Mouse (Mus musculus) CD8-positive naive resting alpha-beta T cell, adult 2 months (primary cell): ENCODE data around the gene Isg20l2.
A peak's percentile ranks its signal among the peaks of the same experiment; 100 is the strongest.

ENCODE experiments used
- DNase-seq, 2 experiments: peaks; one replicate each; pipeline ENCODE4 v3.0.0; 2022; ENCODE audit warnings: low read depth in 2 of 2, low spot score in 2 of 2

Gene Isg20l2

GRCm38 (mm10) chr3:87947056-87947810, 17.1 kb downstream of the Isg20l2 start:
- DNase-seq, result no peak

GRCm38 (mm10) chr3:87947811-87948199, 17.7 kb downstream of the Isg20l2 start:
- no peak for DNase-seq

- no peak for DNase-seq
Observed at GRCm38 (mm10) chr3:87948378-87949265, 18.5 kb downstream of the Isg20l2 start, which contains the start of gene Crabp2. Crabp2 (plus strand) TSS chr3:87948666.

- no peak for DNase-seq
Observed at GRCm38 (mm10) chr3:87949266-87949954, 19.3 kb downstream of the Isg20l2 start.

DNA sequence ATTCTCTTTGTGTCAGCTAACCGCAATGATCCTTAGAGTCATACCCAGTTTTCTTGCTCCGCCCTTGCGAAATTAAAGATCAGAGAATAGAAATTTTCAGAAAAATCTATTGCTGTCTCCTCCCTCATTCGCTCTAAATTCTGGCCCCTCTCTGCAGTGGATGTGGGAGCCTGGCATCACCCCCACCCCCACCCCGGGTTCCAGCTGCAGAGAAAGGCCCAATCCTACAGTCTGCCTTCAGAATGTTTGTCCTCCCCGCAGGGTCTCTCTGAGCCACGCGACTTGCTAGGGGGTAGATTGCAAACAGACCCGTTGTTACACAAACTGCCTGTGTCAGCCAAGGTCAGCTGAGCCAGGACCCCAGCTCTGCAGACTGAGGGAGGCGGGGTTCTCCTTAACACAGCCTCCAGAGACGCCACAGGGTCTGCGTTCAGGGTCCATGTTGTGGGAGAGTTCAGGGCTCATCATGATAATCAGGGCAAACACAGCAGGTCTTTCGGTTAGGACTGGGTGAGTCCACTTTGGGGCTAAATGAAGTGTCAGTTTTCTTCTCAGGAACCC, 19.9 kb downstream of the Isg20l2 start:
- DNase-seq, result no peak

- DNase-seq, result no peak
Observed at GRCm38 (mm10) chr3:87951946-87952345, 21.8 kb downstream of the Isg20l2 start.

GRCm38 (mm10) chr3:87952440-87952839, 22.3 kb downstream of the Isg20l2 start:
- no peak for DNase-seq

DNA sequence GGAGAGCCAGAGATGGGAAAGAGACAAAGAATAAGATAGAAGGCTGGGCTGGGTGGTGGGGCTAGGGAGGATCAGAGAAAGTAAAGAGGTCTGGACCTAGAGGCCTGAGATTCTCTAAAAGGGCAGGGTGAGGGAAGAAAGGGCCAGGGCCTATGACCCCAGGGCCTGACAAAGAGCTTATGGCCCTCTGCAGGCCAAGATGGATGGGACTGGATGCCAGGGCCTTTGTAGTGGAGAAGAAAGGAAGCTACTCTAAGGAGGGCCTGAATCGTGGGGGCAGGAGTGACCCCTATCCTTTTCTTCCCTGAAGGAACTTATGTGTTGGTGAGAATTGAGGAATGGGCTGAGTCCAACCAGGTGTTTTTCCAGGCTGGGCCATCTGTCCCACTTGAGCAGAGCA, 27.9 kb downstream of the Isg20l2 start:
- DNase-seq, result no peak

- no peak for DNase-seq
Observed at GRCm38 (mm10) chr3:87958476-87958875, 28.4 kb downstream of the Isg20l2 start.

GRCm38 (mm10) chr3:87958967-87959366, 28.9 kb downstream of the Isg20l2 start:
- DNase-seq, result no peak

- no peak for DNase-seq
Observed at GRCm38 (mm10) chr3:87959371-87959770, 29.3 kb downstream of the Isg20l2 start.

GRCm38 (mm10) chr3:87960191-87960585, 30.1 kb downstream of the Isg20l2 start:
- no peak for DNase-seq

DNA sequence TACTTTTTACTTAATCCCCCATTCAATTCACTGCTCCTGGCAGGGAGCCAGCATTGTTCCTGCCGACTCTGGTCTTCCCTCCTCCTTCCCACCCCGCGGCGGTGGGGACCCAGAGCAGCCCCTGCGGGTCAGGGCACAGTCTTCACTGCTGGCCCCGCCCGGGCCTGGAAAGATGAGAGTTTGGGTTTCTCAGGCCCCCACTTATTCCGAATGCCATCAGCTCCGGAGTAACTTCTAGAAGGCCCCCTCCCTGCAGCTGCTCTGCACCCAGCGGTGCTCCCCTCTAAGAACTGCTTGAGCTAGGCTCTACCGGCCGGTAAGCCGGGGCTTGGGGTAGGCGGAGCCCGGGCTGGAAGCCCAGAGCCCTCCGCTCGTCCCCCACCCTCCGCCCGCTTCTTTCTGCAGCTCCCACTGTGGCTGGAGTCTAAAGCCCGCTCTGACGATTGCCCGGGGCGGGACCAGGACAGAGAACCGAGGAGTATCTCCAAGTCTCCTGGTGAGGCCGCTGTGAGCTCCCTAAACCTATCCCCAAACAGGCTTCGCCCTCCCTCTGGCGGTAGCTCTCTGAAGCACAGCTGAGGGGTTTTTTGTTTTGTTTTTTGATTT, 30.6 kb downstream of the Isg20l2 start:
- DNase-seq, result peak; percentile 44 to 57

DNA sequence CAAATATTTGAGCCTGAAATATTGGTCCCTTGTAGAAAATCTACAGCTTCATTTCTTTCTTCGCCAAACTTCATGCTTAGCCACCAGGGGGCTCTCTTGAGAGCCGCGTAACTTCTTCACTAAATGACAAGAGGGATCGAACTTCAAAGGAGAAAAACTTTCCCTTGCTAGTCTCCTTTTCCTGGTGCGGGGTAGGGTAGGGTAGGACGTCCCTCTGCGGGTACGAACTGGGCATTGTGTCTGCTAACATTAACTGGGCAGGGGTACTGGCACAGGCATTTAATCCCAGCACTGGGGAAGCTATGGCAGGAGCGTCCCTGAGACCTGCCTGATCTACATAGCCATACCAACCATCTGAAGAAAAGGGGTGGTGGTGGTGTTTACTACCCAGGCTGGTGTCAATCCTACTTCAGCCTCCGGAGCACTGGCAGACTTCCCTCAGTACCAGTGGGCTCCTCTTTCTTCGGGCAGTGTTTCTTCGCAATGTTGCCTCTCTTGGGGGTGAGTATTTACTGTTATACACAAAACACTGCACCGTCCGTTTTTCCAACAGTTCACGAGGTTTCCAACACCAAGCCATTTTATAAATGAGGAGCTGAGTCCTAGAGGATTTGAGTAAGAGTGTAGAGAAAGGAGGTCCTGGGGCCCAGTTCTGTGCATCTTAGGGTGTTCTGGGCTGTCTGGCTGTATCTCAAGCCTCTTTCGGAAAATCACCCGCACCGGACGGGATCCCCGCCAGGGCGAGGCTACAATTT, 40.2 kb downstream of the Isg20l2 start:
- peak; percentile 45 to 68 for DNase-seq

DNA sequence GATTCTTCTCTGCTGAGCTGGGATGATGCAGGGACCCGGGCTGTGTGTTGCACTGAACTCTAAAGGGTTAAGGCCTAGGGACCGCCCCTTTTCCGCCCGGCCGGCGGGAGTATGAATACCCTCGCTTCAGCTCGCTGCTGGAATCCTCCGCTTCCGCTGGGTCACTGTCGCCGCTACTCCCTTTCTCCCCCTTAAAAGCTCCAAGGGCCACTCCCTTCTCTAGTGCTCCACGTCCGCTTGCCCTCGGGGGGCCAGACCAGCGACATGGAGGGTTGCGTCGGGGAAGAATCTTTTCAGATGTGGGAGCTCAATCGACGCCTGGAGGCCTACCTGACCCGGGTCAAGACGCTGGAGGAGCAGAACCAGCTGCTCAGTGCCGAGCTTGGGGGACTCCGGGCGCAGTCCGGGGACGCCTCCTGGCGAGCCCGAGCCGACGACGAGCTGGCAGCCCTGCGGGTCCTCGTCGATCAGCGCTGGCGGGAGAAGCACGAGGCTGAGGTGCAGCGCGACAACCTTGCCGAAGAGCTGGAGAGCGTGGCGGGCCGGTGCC, 40.9 kb downstream of the Isg20l2 start, which contains the start of gene Nes:
TSS of gene Nes (plus strand) at position 140 of the 550 bp plus-strand sequence.
- peak in 1 of 2 experiments; percentile 15 for DNase-seq

DNA sequence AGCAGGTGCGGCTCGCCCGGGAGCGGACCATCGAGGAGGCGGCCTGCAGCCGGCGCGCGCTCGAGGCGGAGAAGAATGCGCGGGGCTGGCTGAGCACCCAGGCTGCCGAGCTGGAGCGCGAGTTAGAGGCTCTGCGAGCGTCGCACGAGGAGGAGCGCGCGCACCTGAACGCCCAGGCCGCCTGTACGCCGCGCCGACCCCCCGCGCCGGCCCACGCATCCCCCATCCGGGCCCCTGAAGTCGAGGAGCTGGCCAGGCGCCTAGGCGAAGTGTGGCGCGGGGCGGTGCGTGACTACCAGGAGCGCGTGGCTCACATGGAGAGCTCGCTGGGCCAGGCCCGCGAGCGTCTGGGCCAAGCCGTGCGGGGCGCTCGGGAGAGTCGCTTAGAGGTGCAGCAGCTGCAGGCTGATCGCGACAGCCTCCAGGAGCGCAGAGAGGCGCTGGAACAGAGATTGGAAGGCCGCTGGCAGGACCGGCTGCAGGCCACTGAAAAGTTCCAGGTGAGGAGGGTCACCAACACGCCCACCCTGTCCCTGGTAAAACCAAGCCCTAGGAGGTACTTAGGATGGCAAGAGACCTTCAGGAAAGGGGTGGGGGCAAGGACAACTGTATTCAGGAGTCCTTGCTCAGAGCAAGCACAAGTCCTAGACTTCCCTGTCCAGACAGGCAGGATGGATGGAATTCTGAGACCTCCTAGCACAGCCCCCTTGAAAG, 41.5 kb downstream of the Isg20l2 start:
- no peak for DNase-seq

- DNase-seq, result no peak
Observed at GRCm38 (mm10) chr3:87972203-87972664, 42.1 kb downstream of the Isg20l2 start.

DNA sequence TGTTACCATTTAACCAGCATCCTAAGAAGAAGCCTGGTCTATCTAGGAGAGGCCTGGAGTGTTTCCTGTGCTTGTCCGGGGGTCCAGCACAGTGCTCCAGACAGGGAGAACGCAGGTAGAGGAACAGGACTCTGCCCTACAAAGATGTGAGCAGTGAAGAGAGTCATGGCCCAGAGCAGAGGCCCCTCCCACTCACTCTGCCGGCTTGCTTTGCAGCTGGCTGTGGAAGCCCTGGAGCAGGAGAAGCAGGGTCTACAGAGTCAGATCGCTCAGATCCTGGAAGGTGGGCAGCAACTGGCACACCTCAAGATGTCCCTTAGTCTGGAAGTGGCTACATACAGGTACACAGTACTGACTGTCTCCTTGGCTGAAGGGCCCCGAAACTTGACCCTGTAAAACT, 42.7 kb downstream of the Isg20l2 start:
- DNase-seq, result no peak
